Mouse (Mus musculus): Measurements from ENCODE around the gene Cenpm. TPM values are rescaled to one million over a fixed set of nuclear protein-coding genes. Genes with fewer than 3 reads are reported as not detected.

Gene Cenpm
- polyA plus RNA-seq, 1 experiment from 2014 or later: 60.9 TPM

DNA sequence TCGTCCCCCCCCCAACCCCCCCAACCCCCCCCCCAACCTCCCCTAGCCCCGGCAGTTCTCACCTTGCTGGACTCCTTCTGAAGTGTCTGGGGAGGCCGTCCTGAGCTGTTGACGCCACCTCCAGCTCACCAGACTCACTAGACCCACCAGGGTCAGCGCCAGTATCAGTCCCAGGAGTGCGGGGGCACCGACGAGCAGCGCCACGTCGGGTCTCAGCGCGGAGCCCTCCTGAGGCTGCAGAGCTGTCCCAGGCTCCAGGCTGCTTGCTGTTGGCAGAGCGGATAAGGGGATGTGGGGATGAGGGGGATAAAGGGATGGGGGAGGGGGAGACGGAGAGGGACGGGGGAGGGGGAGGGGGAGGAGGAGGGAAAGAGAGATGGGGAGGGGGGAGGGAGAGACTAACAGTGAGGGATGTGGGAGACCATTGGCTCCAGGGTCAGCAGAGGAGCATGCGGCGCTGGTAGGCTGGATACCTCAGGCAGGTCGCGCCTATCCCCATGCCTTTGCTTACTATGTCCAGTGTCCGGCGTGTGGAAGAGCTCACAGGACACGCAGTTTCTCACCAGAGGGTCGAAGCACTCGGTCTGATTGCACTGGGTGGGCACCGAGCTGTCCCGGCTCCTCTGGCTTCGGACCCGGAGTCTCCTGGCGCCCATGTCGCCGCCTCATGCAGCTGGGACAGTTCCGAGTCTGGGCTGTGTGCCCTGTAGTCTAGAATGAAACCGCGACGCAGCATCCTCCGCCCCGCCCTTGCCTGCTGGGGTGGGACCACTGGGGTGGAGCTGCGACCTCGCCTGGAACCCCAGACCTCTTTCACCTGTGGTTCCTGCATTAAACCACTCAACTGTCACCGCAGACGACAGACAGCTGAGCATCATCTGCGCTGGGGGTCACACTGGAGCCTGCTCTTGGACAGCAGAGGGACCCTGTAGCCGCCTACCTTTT is 20.6 kb downstream of the Cenpm start, which contains the start of gene Tnfrsf13c:
Gene Tnfrsf13c, minus strand, starts transcription at position 713 of the 945 bp plus-strand sequence.
- WGBS: 2% methylated on average over 44 of the region's 44 CpGs
- ATAC-seq (ENCODE audit: insufficient number of reproducible peaks, low FRiP score, low TSS enrichment, low read depth): peak; percentile 56; the same call in 1 of the 2 replicates
- H3K4me1 ChIP-seq: peaks cover 11% of the 10 kb centered on the region

DNA sequence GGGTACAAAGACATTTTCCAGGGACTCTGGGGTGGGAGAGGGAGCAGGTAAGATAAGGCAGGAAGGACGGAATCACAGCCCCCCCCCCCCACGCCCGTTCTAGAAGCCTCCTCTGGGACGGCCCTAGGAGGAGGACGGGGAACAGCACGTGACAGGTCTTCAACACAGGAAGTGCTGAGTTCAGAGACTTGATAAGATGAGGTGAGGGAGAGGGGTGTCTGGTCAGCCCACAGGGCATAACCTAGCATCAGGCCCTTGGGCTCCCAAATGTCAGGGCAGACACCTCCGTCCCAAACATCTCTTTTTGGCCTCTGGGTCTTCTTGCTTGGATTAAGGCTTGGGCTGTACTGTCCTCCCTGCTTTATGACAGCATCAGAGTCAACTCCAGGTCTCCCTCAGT is 21.3 kb downstream of the Cenpm start:
- no peaks in the 10 kb centered on the region for H3K36me3 ChIP-seq
- 44% methylated on average over 7 of the region's 7 CpGs for WGBS
- no peaks in the 10 kb centered on the region for H3K9me3 ChIP-seq (replicated peaks)
- H3K27me3 ChIP-seq: peaks cover 31% of the 10 kb centered on the region
- ATAC-seq (ENCODE audit: insufficient number of reproducible peaks, low FRiP score, low TSS enrichment, low read depth): no peak
- H3K9ac ChIP-seq: no peak overlapping the region
- H3K4me3 ChIP-seq (replicated peaks): no peak overlapping the region
- H3K4me2 ChIP-seq (replicated peaks): no peak overlapping the region; the same call in 1 of the 2 replicates
- H3K4me1 ChIP-seq: peaks cover 11% of the 10 kb centered on the region
- H3K27ac ChIP-seq (replicated peaks): no peak overlapping the region

More for the DNA sequence above, 20.6 kb downstream of the Cenpm start, which contains the start of gene Tnfrsf13c:
- peak within 1 kb of the TSS; percentile 63 for H3K4me2 ChIP-seq (replicated peaks)
- no peaks in the 10 kb centered on the region for H3K36me3 ChIP-seq
- no peaks in the 10 kb centered on the region for H3K9me3 ChIP-seq (replicated peaks)
- no peak within 1 kb of the TSS for H3K27ac ChIP-seq (replicated peaks)
- H3K9ac ChIP-seq: no peak within 1 kb of the TSS
- H3K4me3 ChIP-seq (replicated peaks): peak within 1 kb of the TSS; percentile 38
- peaks cover 31% of the 10 kb centered on the region for H3K27me3 ChIP-seq

DNA sequence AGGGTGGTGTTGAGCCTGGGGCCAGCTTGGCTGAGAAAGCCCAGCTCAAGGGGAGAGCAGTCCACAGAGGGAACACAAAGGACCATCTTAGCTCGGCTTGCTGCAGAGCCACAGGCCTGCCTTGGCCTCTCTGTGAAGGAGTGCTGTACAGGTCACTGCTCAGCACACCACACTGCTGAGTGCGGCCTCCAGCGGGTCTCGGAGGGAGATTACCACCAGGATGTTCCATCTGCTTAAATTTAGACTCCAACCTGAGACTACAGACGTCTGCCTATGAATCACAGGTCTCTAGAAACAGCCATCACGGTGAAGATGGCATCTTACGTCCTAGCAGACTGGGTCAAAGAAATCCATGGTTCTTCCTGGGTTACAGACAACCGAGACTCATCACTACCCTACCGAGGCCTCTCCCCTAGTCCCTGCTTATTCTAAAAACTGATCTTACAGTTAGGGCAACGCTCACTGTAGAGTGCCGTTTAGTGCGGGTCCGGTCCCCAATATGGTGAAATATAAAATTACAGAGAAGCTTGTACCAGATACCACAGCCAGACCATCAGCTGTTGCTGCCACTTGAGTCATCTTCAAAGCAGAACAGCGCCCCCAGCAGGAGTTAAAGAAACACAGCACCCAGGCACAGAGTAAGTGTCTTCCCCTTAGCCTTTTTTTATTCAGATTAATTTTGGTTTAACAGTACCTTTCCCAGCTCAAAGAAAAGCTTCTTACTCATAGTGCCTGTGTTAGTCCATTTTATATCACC is 23.3 kb downstream of the Cenpm start:
- H3K9ac ChIP-seq: no peak overlapping the region

DNA sequence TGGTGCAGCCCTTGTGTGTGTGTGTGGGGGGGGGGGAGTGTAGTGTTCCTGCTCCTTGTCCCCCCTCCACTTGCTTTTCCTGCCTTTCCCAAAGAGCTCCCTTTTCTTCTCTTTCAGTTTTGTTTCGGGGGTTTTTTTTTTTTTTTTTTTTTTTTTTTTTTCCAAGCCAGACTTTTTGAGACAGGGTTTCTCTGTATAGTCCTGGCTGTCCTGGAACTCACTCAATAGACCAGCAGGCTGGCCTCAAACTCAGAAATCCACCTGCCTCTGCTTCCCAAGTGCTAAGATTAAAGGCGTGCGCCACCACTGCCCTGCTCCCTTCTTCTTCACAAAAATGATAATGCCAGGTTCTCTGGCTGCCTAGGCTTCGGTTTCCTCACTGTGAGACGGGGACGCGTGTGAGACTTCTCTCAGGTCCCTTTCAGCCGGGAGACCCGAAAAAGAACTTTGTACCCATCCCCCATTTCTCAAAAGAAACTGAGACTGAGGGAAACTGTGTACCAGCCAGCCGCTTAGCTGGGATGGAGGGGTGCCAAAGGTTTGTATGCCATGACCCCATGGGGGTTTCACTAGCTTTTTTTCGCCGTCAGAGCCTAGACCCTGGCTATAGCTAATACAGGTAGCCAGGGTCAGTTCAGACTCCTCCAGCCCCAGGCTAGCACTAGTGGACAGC is 24.4 kb downstream of the Cenpm start:
- Histone ChIP-seq H3K9ac (no peak overlapping the region), H3K4me2 (replicated peaks) (no peak overlapping the region), H3K27me3 (peaks cover 46% of the 10 kb centered on the region), H3K9me3 (replicated peaks) (no peaks in the 10 kb centered on the region), H3K4me3 (replicated peaks) (no peak overlapping the region), H3K27ac (replicated peaks) (no peak overlapping the region), H3K4me1 (peaks cover 25% of the 10 kb centered on the region), H3K36me3 (no peaks in the 10 kb centered on the region)
- 56% methylated on average over 12 of the region's 12 CpGs for WGBS
- ATAC-seq (ENCODE audit: insufficient number of reproducible peaks, low FRiP score, low TSS enrichment, low read depth): no peak

More for the DNA sequence above, 23.3 kb downstream of the Cenpm start:
- no peaks in the 10 kb centered on the region for H3K36me3 ChIP-seq
- no peak overlapping the region for H3K4me3 ChIP-seq (replicated peaks)
- no peaks in the 10 kb centered on the region for H3K9me3 ChIP-seq (replicated peaks)
- no peak for ATAC-seq (ENCODE audit: insufficient number of reproducible peaks, low FRiP score, low TSS enrichment, low read depth)
- H3K27ac ChIP-seq (replicated peaks): no peak overlapping the region
- no peak overlapping the region for H3K4me2 ChIP-seq (replicated peaks)
- 49% methylated on average over 14 of the region's 14 CpGs for WGBS
- H3K4me1 ChIP-seq: peaks cover 15% of the 10 kb centered on the region
- peaks cover 40% of the 10 kb centered on the region for H3K27me3 ChIP-seq

DNA sequence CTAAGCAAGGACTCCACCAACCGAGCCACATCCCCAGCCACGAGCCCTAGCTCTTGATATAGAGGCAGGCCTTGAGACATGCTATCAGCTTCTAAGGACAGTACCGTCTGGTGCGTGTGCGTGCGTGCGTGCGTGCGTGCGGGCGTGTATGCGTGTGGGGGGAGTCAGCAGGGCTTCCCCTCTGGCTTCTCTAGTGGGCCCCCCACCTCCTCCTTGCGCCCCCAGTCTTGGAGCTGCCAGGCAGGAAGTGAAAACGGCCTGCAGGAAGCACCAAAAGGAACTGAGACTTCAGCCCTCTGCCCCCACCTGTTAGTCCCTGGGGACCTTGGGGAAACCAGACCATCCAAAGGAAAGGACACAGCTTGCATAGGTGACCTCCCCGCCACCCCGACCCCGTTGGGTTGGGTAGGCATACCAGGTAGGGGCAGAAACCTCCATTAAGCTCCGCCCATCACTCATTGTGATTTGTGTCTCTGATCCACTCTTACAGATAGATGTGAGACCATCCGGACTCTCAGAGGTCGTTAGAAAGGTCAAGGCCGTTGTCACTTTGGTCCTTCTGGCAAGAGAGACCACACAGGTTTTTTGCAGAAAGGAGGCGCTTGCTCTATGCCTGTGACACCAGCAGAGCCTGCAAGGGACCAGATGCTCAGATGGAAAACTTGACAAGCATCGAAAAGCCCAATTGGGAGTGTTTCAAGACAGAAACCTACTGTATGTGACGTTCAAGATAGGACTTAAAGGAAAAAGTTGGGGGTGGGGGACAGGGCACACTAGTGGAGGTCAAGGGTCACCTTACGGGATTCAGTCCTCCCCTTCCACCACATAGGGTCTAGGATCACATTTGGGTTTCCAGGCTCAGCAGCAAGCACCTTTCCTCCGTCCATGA is 25.5 kb downstream of the Cenpm start:
- H3K4me2 ChIP-seq (replicated peaks): no peak overlapping the region
- H3K36me3 ChIP-seq: no peaks in the 10 kb centered on the region
- H3K9ac ChIP-seq: no peak overlapping the region
- ATAC-seq (ENCODE audit: insufficient number of reproducible peaks, low FRiP score, low TSS enrichment, low read depth): no peak
- H3K4me1 ChIP-seq: peaks cover 16% of the 10 kb centered on the region
- no peak overlapping the region for H3K4me3 ChIP-seq (replicated peaks)
- no peak overlapping the region for H3K27ac ChIP-seq (replicated peaks)
- peaks cover 42% of the 10 kb centered on the region for H3K27me3 ChIP-seq
- no peaks in the 10 kb centered on the region for H3K9me3 ChIP-seq (replicated peaks)
- WGBS: 76% methylated on average over 26 of the region's 26 CpGs

DNA sequence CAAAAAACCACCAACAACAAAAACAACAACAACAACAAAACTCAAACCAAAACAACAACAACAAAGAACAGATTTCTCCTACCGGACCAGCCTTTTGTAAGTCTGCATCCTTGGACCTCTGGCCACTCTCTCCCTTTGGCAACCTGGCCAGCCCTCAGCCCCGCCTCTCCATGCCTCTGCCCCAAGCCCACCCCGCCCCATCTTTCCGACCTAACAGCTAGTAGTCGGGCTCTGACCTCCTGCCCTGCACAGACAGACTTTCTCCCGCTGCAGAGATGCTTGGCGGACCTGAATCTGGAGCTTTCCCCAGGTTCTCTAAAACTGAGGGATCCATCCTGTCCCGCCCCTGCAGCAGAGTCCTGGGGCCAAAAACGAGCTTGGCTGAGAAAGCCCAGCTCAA is 26.6 kb downstream of the Cenpm start:
- Histone ChIP-seq H3K4me3 (replicated peaks) (no peak overlapping the region), H3K36me3 (no peaks in the 10 kb centered on the region), H3K27ac (replicated peaks) (no peak overlapping the region), H3K9me3 (replicated peaks) (no peaks in the 10 kb centered on the region), H3K9ac (no peak overlapping the region), H3K4me2 (replicated peaks) (no peak overlapping the region), H3K4me1 (peaks cover 14% of the 10 kb centered on the region), H3K27me3 (peaks cover 47% of the 10 kb centered on the region)
- ATAC-seq (ENCODE audit: insufficient number of reproducible peaks, low FRiP score, low TSS enrichment, low read depth): no peak
- WGBS: 34% methylated on average over 9 of the region's 9 CpGs

DNA sequence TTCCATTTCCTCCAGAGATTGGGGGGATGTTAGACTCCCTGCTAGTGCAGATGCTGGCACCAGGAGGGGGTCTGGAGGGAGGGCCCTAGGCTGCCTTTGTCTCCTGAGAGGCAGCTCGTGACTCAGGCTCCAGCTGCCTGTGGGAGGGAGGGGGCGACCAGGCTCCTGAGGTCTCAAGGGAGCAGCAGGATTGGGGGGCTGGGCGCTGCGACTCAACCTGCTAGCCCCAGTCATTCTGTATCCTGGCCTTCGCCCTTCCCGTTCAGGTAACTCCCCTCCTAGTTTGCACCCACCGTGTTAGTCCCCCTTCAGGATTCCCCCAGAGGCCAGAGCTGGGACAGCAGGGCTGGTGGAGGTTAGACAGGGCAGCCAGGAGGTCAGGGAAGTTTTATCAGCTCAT is 27.5 kb downstream of the Cenpm start:
- no peak for ATAC-seq (ENCODE audit: insufficient number of reproducible peaks, low FRiP score, low TSS enrichment, low read depth)
- WGBS: 24% methylated on average over 7 of the region's 7 CpGs
- Histone ChIP-seq H3K27ac (replicated peaks) (no peak overlapping the region), H3K9me3 (replicated peaks) (no peaks in the 10 kb centered on the region), H3K27me3 (peaks cover 54% of the 10 kb centered on the region), H3K4me2 (replicated peaks) (no peak overlapping the region), H3K4me3 (replicated peaks) (no peak overlapping the region), H3K9ac (no peak overlapping the region), H3K4me1 (peaks cover 23% of the 10 kb centered on the region), H3K36me3 (no peaks in the 10 kb centered on the region)

DNA sequence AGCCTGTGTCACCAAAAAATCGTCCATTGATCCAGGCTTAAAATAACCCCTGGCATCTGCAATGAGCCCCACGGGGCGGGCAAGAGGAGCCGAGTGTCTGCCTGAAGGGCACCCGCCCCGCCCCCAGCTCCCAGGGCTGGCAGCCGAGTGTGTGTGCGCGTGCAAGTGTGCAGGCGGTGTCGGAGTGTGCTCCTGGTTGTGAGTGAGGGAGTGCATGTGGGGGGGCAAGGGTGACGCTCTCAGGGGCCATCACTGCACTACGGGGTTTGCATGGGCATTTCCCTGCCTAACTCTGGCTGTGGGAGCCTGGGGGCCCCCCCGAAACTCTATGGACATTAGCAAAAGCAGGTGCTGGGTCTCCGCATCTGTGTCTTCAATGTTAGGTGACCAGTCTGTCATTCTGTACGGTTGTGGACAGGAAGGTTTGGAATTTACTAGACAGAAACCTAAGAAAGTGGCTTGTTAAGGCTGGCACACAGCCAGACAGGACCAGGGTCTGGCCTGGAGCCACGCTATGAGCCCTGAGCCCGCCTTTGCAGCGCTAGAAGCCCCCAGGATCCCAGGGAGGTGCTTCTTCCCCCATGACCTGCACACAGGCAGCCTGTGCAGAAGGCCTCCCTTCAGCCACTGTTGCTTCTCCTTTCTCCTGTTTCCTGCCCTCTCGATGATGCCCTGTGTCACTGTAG is 28.3 kb downstream of the Cenpm start:
- H3K4me3 ChIP-seq (replicated peaks): no peak overlapping the region
- H3K27me3 ChIP-seq: peaks cover 62% of the 10 kb centered on the region
- no peaks in the 10 kb centered on the region for H3K9me3 ChIP-seq (replicated peaks)
- H3K4me2 ChIP-seq (replicated peaks): no peak overlapping the region
- H3K4me1 ChIP-seq: peaks cover 30% of the 10 kb centered on the region
- no peak for ATAC-seq (ENCODE audit: insufficient number of reproducible peaks, low FRiP score, low TSS enrichment, low read depth)
- H3K27ac ChIP-seq (replicated peaks): no peak overlapping the region
- no peak overlapping the region for H3K9ac ChIP-seq
- 37% methylated on average over 20 of the region's 20 CpGs for WGBS
- H3K36me3 ChIP-seq: no peaks in the 10 kb centered on the region

DNA sequence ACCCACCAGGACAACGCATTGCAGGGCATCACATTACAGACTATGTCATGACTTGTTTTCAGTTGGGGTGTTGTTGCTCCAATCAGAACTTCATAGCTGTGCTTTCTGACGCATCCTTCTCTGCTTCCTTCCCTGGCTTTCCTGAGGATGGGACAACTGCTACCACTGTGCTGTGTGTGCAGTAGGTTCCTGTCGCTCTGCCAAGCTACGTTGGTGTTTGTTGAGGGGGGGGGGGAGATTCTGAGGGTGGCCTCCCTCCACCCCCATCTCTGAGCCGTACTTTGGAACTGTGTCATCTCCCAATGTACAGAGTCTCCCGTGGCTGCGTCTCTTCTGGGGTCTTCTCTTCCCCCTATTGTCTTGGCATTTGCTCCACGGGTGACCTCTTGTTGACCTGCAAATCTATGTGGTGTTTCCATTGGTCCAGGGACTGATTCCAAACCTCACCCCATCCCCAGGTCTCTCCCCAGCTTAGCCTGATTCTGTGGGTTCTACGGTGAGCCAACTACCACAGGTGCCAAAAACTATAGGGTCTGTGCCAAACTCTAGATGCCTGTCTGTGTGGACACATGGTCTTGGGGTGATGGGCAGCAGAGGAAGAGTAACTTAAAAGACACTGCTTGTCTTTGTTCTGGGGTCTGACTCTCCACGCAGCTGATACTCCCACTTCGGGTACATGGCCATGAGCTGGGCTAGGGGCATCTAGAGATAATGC is 29.1 kb downstream of the Cenpm start:
- Histone ChIP-seq H3K27ac (replicated peaks) (no peak overlapping the region), H3K27me3 (peaks cover 68% of the 10 kb centered on the region), H3K36me3 (no peaks in the 10 kb centered on the region), H3K4me1 (peaks cover 31% of the 10 kb centered on the region), H3K4me2 (replicated peaks) (no peak overlapping the region), H3K4me3 (replicated peaks) (no peak overlapping the region), H3K9me3 (replicated peaks) (no peaks in the 10 kb centered on the region), H3K9ac (no peak overlapping the region)
- ATAC-seq (ENCODE audit: insufficient number of reproducible peaks, low FRiP score, low TSS enrichment, low read depth): no peak
- WGBS: 27% methylated on average over 11 of the region's 11 CpGs

All from embryonic facial prominence, embryonic 15.5 days (tissue).